Mouse (Mus musculus): ENCODE data around the gene Nifk.
A peak's percentile ranks its signal among the peaks of the same experiment; 100 is the strongest.

DNA sequence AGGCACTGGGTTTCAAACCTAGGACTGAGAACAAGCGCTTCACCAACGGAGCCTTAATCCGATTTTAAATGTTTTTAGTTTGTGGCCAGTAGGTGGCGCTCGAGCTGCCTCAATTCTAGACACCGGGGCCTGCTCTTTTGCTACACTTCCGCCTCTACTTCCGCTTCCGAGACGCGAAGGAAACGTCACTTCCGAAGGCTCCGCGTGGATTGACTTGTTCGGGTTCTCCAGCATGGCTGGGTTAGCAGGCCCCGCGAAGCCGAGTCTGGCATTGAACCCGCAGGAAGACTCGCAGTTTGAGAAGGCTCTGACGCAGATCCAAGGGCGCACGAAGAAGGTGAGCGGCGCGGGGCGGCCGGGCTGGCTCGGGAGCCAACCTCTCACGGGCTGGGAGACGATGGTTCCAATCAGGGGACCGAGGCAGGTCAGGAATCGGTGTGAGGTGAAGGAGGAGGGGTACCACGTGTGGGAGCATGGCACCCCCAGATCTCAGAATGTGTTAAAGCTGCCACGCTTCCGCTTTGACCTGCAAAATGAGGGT lies at the start of gene Nifk:
- no peak for TF ChIP-seq E2F4 (IDR thresholded peaks at IDR 0.05; ENCODE audit: borderline replicate concordance, low read depth, low read length)
- peak; percentile 31; the same call in 1 of the 2 replicates for TF ChIP-seq USF1 (IDR thresholded peaks at IDR 0.05; ENCODE audit: low read depth, low read length)
- TF ChIP-seq POLR2A (IDR thresholded peaks at IDR 0.05; ENCODE audit: control insufficient read depth in 1 of 2, insufficient read depth in 1 of 2, low read depth in 1 of 2, low read length in 2 of 2, poor library complexity in 1 of 2), result peak; percentile 30 to 94; a peak in 3 of 4 replicates
- TF ChIP-seq POLR2AphosphoS5 (IDR thresholded peaks at IDR 0.05; ENCODE audit: borderline replicate concordance, low read depth, low read length), result no peak
- peak; percentile 48 to 88 (median 79) for TF ChIP-seq CTCF (IDR thresholded peaks at IDR 0.05 in 2 of 3, conservative IDR thresholded peaks at IDR 0.05 in 1 of 3; ENCODE audit: control insufficient read depth in 1 of 3, insufficient read depth in 1 of 3, low read depth in 2 of 3, low read length in 3 of 3, poor library complexity in 1 of 3, severe bottlenecking in 1 of 3)
- no peak for TF ChIP-seq ZNF384 (IDR thresholded peaks at IDR 0.05; ENCODE audit: low read depth, low read length)
- no peak for TF ChIP-seq MAFK (IDR thresholded peaks at IDR 0.05; ENCODE audit: borderline replicate concordance, low read depth, low read length)
- TF ChIP-seq TCF12 (IDR thresholded peaks at IDR 0.05; ENCODE audit: low read depth, low read length), result peak; percentile 42; the same call in 1 of the 2 replicates

Data from MEL (cell line).